In genomic region chr11:99547892-99548291, GRCm38 (mm10) we compare ENCODE assay signal across 22 mouse cellular contexts. TPM values are rescaled to one million over a fixed set of nuclear protein-coding genes. Genes with fewer than 3 reads are reported as not detected.
"Had no signal": no experiment of that assay in that cellular context is flagged by ENCODE, and none has a peak within 500 bp of the region (broad histone marks: within the 10 kb centered on the region; RNA-seq: fewer than 3 reads in every experiment).

No protein-coding gene starts in this region.

- H3K36me3 ChIP-seq: limb, embryonic 10.5 days; liver, embryonic 15.5 days; midbrain, embryonic 12.5 days; stomach, embryonic 15.5 days had no signal

- DNase-seq: kidney, adult 8-10 months; kidney, postnatal 14 days; lung, embryonic 14.5 days; lung, postnatal 14 days; right cerebral cortex, postnatal 14 days; thymus, postnatal 14 days had no signal

- H3K9ac ChIP-seq: liver, embryonic 15.5 days; lung, embryonic 14.5 days; midbrain, embryonic 12.5 days; stomach, embryonic 15.5 days had no signal

- H3K4me1 ChIP-seq: limb, embryonic 10.5 days; liver, embryonic 15.5 days; megakaryocyte, embryonic 14.5 days; midbrain, embryonic 12.5 days; stomach, embryonic 15.5 days had no signal

- H3K27ac ChIP-seq: left cerebral cortex, adult 2 months; limb, embryonic 10.5 days; liver, embryonic 15.5 days; macrophage; midbrain, embryonic 12.5 days; stomach, embryonic 15.5 days had no signal

- H3K27me3 ChIP-seq: liver, embryonic 15.5 days; midbrain, embryonic 12.5 days; stomach, embryonic 15.5 days had no signal

- H3K4me3 ChIP-seq: left cerebral cortex, adult 2 months; limb, embryonic 10.5 days; liver, embryonic 15.5 days; megakaryocyte, embryonic 14.5 days; midbrain, embryonic 12.5 days; stomach, embryonic 15.5 days had no signal

- ATAC-seq: intestine, embryonic 16.5 days had no signal

- H3K9me3 ChIP-seq: limb, embryonic 10.5 days; liver, embryonic 15.5 days; megakaryocyte, embryonic 14.5 days; midbrain, embryonic 12.5 days; stomach, embryonic 15.5 days had no signal

- H3K4me2 ChIP-seq: liver, embryonic 11.5 days; liver, embryonic 15.5 days; lung, embryonic 14.5 days; midbrain, embryonic 12.5 days; stomach, embryonic 15.5 days had no signal

RNA-seq across cellular contexts. Expression of gene Krtap3-3, which starts 2.8 kb away (rescaled TPM):
- total RNA-seq: layer of hippocampus, postnatal 25 days; left cerebral cortex, adult 2 months; left cerebral cortex, postnatal 14 days; midbrain, postnatal 0 days had no signal
- polyA plus RNA-seq: intestine, embryonic 16.5 days; large intestine, adult 2 months; limb, embryonic 10.5 days; liver, embryonic 11.5 days; liver, embryonic 15.5 days; lung, embryonic 14.5 days; macrophage; midbrain, embryonic 12.5 days; midbrain, postnatal 0 days; neural tube, embryonic 14.5 days; spleen, adult 2 months; stomach, embryonic 15.5 days had no signal

RNA-seq across cellular contexts. Expression of gene Krt40, which starts 4.9 kb away (rescaled TPM):
- total RNA-seq: layer of hippocampus, postnatal 25 days; left cerebral cortex, adult 2 months; left cerebral cortex, postnatal 14 days; midbrain, postnatal 0 days had no signal
- polyA plus RNA-seq: intestine, embryonic 16.5 days; large intestine, adult 2 months; limb, embryonic 10.5 days; limb, embryonic 14.5 days; liver, embryonic 15.5 days; macrophage; midbrain, embryonic 12.5 days; midbrain, postnatal 0 days; neural tube, embryonic 14.5 days; spleen, adult 2 months; stomach, embryonic 15.5 days had no signal

RNA-seq across cellular contexts. Expression of gene Krtap3-2, which starts 8.8 kb away (rescaled TPM):
- total RNA-seq: layer of hippocampus, postnatal 25 days; left cerebral cortex, adult 2 months; left cerebral cortex, postnatal 14 days; midbrain, postnatal 0 days had no signal
- polyA plus RNA-seq: intestine, embryonic 16.5 days; large intestine, adult 2 months; limb, embryonic 10.5 days; limb, embryonic 14.5 days; liver, embryonic 11.5 days; liver, embryonic 15.5 days; lung, embryonic 14.5 days; macrophage; midbrain, embryonic 12.5 days; midbrain, postnatal 0 days; neural tube, embryonic 14.5 days; spleen, adult 2 months; stomach, embryonic 15.5 days had no signal

RNA-seq across cellular contexts. Expression of gene Gm11939, which starts 11.4 kb away (rescaled TPM):
- total RNA-seq: layer of hippocampus, postnatal 25 days; left cerebral cortex, adult 2 months; left cerebral cortex, postnatal 14 days; midbrain, postnatal 0 days had no signal
- polyA plus RNA-seq: intestine, embryonic 16.5 days; large intestine, adult 2 months; limb, embryonic 10.5 days; limb, embryonic 14.5 days; liver, embryonic 11.5 days; liver, embryonic 15.5 days; lung, embryonic 14.5 days; macrophage; midbrain, embryonic 12.5 days; midbrain, postnatal 0 days; neural tube, embryonic 14.5 days; spleen, adult 2 months; stomach, embryonic 15.5 days had no signal

RNA-seq across cellular contexts. Expression of gene Krtap3-1, which starts 18.5 kb away (rescaled TPM):
- total RNA-seq: layer of hippocampus, postnatal 25 days; left cerebral cortex, adult 2 months; left cerebral cortex, postnatal 14 days; midbrain, postnatal 0 days had no signal
- polyA plus RNA-seq: intestine, embryonic 16.5 days; limb, embryonic 10.5 days; limb, embryonic 14.5 days; liver, embryonic 11.5 days; liver, embryonic 15.5 days; lung, embryonic 14.5 days; macrophage; midbrain, embryonic 12.5 days; midbrain, postnatal 0 days; neural tube, embryonic 14.5 days; spleen, adult 2 months; stomach, embryonic 15.5 days had no signal
